Mouse (Mus musculus) embryonic fibroblast, embryonic 13.5 days (primary cell): Measurements from ENCODE around the gene Mcee.

Experiments
- CTCF ChIP-seq: IDR thresholded peaks from 2 replicates; pipeline ENCODE4 v1.5.1; 2011; ENCODE audit warnings: mild to moderate bottlenecking, control low read depth, low read length, moderate library complexity, borderline replicate concordance; ENCODE audit not compliant: insufficient read depth
- POLR2A ChIP-seq: IDR thresholded peaks from 2 replicates; pipeline ENCODE4 v1.6.1; 2011; ENCODE audit warnings: low read depth, mild to moderate bottlenecking, control low read depth, low read length, moderate library complexity

DNA sequence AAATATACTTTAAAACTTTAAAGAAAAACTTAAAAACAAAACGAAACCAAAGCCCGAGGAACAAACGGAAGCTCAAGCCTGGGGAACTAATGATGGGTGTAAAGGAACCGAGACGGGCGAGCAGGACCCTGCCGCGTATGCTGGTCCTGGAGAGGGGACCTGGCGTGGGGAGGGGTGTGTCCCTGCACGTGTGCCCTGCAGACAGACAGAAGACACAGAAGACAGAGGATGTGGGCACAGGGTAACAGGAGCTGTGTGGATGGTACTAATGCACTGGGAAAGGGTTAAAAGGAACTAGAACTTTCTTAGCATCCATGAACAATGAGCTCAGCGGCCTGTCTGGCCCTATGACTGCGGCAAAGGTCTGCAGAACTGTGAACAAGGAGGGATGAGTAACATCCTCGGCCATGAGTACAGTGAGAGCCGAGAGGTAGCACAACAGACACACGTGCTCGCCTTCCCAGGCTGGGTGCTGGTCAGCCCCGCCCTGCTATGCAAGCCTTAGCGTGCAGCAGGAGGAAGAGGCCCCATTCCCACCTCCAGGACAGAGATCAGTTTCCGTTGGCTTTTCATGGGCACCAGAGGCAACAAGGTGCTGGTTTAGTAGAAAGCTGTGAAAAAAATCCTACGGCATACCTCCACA is 32.3 kb upstream of the Mcee start:
- TF ChIP-seq CTCF (no peak), POLR2A (no peak)
